Mouse (Mus musculus): ENCODE results near the gene Cast. TPM values are rescaled to one million over a fixed set of nuclear protein-coding genes. Genes with fewer than 3 reads are reported as not detected.

Cast gene
- 55.3 and 57.4 TPM in 2 replicates for polyA plus RNA-seq (2011; ENCODE audit: insufficient read depth, insufficient read length, low read depth, missing spikeins)

- H3K4me1 ChIP-seq (ENCODE audit: control insufficient read depth, insufficient read depth, low read length), result no peaks in the 10 kb centered on the region
- no peaks in the 10 kb centered on the region for H3K9me3 ChIP-seq (replicated peaks; ENCODE audit: control insufficient read depth, insufficient read depth, low read length, poor library complexity, severe bottlenecking)
- H3K27ac ChIP-seq (ENCODE audit: insufficient read depth, low read length), result peak within 1 kb of the TSS; percentile 59
- H3K36me3 ChIP-seq (ENCODE audit: control insufficient read depth, insufficient read depth, low read length, poor library complexity, severe bottlenecking), result no peaks in the 10 kb centered on the region
- peak within 1 kb of the TSS; percentile 83 for H3K4me3 ChIP-seq (ENCODE audit: low read depth, low read length)
- TF ChIP-seq CTCF (IDR thresholded peaks at IDR 0.05; ENCODE audit: low read depth, low read length) (no peak), POLR2A (IDR thresholded peaks at IDR 0.05; ENCODE audit: insufficient read depth, low read length) (no peak), EP300 (IDR thresholded peaks at IDR 0.05; ENCODE audit: insufficient read depth, low read depth, low read length) (0 out of 2 replicates have a peak, but pooled peaks have one; percentile 1)
- no peaks in the 10 kb centered on the region for H3K27me3 ChIP-seq (ENCODE audit: control insufficient read depth, insufficient read depth, low read length, poor library complexity, severe bottlenecking)
- H3K9ac ChIP-seq (ENCODE audit: low read depth, poor library complexity, severe bottlenecking), result peak within 1 kb of the TSS; percentile 41
Measured at GRCm38 (mm10) chr13:74808152-74808929, at the start of gene Cast. TSS of gene Cast (minus strand) at chr13:74808810.

DNA sequence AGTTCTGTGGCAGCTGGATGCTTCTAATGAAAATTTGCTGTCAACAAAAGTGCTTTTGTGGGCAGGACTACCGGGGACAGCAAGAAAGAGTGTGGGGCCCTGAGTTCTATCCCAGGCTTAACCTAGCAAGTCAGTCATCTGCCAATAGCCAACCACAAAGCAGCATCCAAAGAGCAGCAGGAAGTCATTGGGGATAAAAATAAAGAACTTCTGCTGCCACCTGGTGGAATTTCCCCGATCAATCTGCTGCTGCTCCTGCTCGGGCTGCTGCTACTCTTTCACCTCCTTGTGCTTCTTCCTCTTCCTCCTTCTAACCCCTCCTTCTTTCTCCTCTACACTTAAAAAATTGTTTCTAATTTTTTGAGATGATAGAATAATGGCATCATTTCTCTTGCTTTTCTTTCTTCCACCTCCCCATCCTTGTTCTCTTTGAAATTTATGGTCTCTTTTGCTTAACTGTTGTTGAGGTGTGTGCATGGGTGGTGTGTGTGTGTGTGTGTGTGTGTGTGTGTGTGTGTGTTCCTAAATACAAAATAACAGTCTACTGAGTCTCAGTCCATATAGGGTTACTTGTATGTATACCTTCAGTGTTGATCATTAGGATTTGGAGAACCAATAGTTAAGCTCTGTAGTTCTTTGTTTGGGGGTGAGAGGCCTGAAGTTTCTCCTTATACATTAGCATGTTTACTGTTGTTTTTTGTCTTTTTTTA is 45.9 kb upstream of the Cast start:
- Histone ChIP-seq H3K4me3 (ENCODE audit: low read depth, low read length) (no peak overlapping the region), H3K36me3 (ENCODE audit: control insufficient read depth, insufficient read depth, low read length, poor library complexity, severe bottlenecking) (no peaks in the 10 kb centered on the region), H3K27me3 (ENCODE audit: control insufficient read depth, insufficient read depth, low read length, poor library complexity, severe bottlenecking) (no peaks in the 10 kb centered on the region), H3K9me3 (replicated peaks; ENCODE audit: control insufficient read depth, insufficient read depth, low read length, poor library complexity, severe bottlenecking) (no peaks in the 10 kb centered on the region), H3K4me1 (ENCODE audit: control insufficient read depth, insufficient read depth, low read length) (no peaks in the 10 kb centered on the region), H3K27ac (ENCODE audit: insufficient read depth, low read length) (no peak overlapping the region), H3K9ac (ENCODE audit: low read depth, poor library complexity, severe bottlenecking) (no peak overlapping the region)
- TF ChIP-seq POLR2A (IDR thresholded peaks at IDR 0.05; ENCODE audit: insufficient read depth, low read length) (no peak), EP300 (IDR thresholded peaks at IDR 0.05; ENCODE audit: insufficient read depth, low read depth, low read length) (no peak), CTCF (IDR thresholded peaks at IDR 0.05; ENCODE audit: low read depth, low read length) (peak; percentile 60)

- no peaks in the 10 kb centered on the region for H3K4me1 ChIP-seq (ENCODE audit: control insufficient read depth, insufficient read depth, low read length)
- TF ChIP-seq POLR2A (IDR thresholded peaks at IDR 0.05; ENCODE audit: insufficient read depth, low read length), result no peak
- no peaks in the 10 kb centered on the region for H3K9me3 ChIP-seq (replicated peaks; ENCODE audit: control insufficient read depth, insufficient read depth, low read length, poor library complexity, severe bottlenecking)
Measured at GRCm38 (mm10) chr13:74850823-74851222, 42.2 kb upstream of the Cast start.

GRCm38 (mm10) chr13:74845886-74846285 is 37.3 kb upstream of the Cast start:
- Histone ChIP-seq H3K9ac (ENCODE audit: low read depth, poor library complexity, severe bottlenecking) (no peak overlapping the region), H3K4me1 (ENCODE audit: control insufficient read depth, insufficient read depth, low read length) (no peaks in the 10 kb centered on the region), H3K9me3 (replicated peaks; ENCODE audit: control insufficient read depth, insufficient read depth, low read length, poor library complexity, severe bottlenecking) (no peaks in the 10 kb centered on the region), H3K4me3 (ENCODE audit: low read depth, low read length) (no peak overlapping the region), H3K36me3 (ENCODE audit: control insufficient read depth, insufficient read depth, low read length, poor library complexity, severe bottlenecking) (no peaks in the 10 kb centered on the region), H3K27ac (ENCODE audit: insufficient read depth, low read length) (no peak overlapping the region), H3K27me3 (ENCODE audit: control insufficient read depth, insufficient read depth, low read length, poor library complexity, severe bottlenecking) (no peaks in the 10 kb centered on the region)
- TF ChIP-seq EP300 (IDR thresholded peaks at IDR 0.05; ENCODE audit: insufficient read depth, low read depth, low read length) (no peak), POLR2A (IDR thresholded peaks at IDR 0.05; ENCODE audit: insufficient read depth, low read length) (no peak), CTCF (IDR thresholded peaks at IDR 0.05; ENCODE audit: low read depth, low read length) (no peak)

More at GRCm38 (mm10) chr13:74850823-74851222, 42.2 kb upstream of the Cast start:
- no peaks in the 10 kb centered on the region for H3K27me3 ChIP-seq (ENCODE audit: control insufficient read depth, insufficient read depth, low read length, poor library complexity, severe bottlenecking)
- H3K9ac ChIP-seq (ENCODE audit: low read depth, poor library complexity, severe bottlenecking), result no peak overlapping the region
- H3K27ac ChIP-seq (ENCODE audit: insufficient read depth, low read length), result no peak overlapping the region
- no peaks in the 10 kb centered on the region for H3K36me3 ChIP-seq (ENCODE audit: control insufficient read depth, insufficient read depth, low read length, poor library complexity, severe bottlenecking)
- no peak overlapping the region for H3K4me3 ChIP-seq (ENCODE audit: low read depth, low read length)

- Histone ChIP-seq H3K9ac (ENCODE audit: low read depth, poor library complexity, severe bottlenecking) (no peak overlapping the region), H3K9me3 (replicated peaks; ENCODE audit: control insufficient read depth, insufficient read depth, low read length, poor library complexity, severe bottlenecking) (no peaks in the 10 kb centered on the region), H3K4me3 (ENCODE audit: low read depth, low read length) (no peak overlapping the region), H3K36me3 (ENCODE audit: control insufficient read depth, insufficient read depth, low read length, poor library complexity, severe bottlenecking) (no peaks in the 10 kb centered on the region), H3K4me1 (ENCODE audit: control insufficient read depth, insufficient read depth, low read length) (no peaks in the 10 kb centered on the region), H3K27me3 (ENCODE audit: control insufficient read depth, insufficient read depth, low read length, poor library complexity, severe bottlenecking) (no peaks in the 10 kb centered on the region), H3K27ac (ENCODE audit: insufficient read depth, low read length) (no peak overlapping the region)
- TF ChIP-seq CTCF (IDR thresholded peaks at IDR 0.05; ENCODE audit: low read depth, low read length), result no peak
- no peak for TF ChIP-seq EP300 (IDR thresholded peaks at IDR 0.05; ENCODE audit: insufficient read depth, low read depth, low read length)
- no peak for TF ChIP-seq POLR2A (IDR thresholded peaks at IDR 0.05; ENCODE audit: insufficient read depth, low read length)
Measured at GRCm38 (mm10) chr13:74834543-74834942, 25.9 kb upstream of the Cast start.

GRCm38 (mm10) chr13:74822095-74822494 is 13.5 kb upstream of the Cast start:
- Histone ChIP-seq H3K4me3 (ENCODE audit: low read depth, low read length) (no peak overlapping the region), H3K9ac (ENCODE audit: low read depth, poor library complexity, severe bottlenecking) (no peak overlapping the region), H3K36me3 (ENCODE audit: control insufficient read depth, insufficient read depth, low read length, poor library complexity, severe bottlenecking) (no peaks in the 10 kb centered on the region), H3K27ac (ENCODE audit: insufficient read depth, low read length) (no peak overlapping the region), H3K9me3 (replicated peaks; ENCODE audit: control insufficient read depth, insufficient read depth, low read length, poor library complexity, severe bottlenecking) (0 out of 2 replicates have a peak, but pooled peaks cover 2% of the 10 kb centered on the region), H3K4me1 (ENCODE audit: control insufficient read depth, insufficient read depth, low read length) (no peaks in the 10 kb centered on the region), H3K27me3 (ENCODE audit: control insufficient read depth, insufficient read depth, low read length, poor library complexity, severe bottlenecking) (no peaks in the 10 kb centered on the region)
- TF ChIP-seq POLR2A (IDR thresholded peaks at IDR 0.05; ENCODE audit: insufficient read depth, low read length), result no peak
- no peak for TF ChIP-seq EP300 (IDR thresholded peaks at IDR 0.05; ENCODE audit: insufficient read depth, low read depth, low read length)
- no peak for TF ChIP-seq CTCF (IDR thresholded peaks at IDR 0.05; ENCODE audit: low read depth, low read length)
